Mouse (Mus musculus) left cerebral cortex, adult 8-10 months (tissue): ENCODE measurements around the gene Dus1l. TPM values are rescaled to one million over a fixed set of nuclear protein-coding genes. Genes with fewer than 3 reads are reported as not detected.
"Not testable (repeated sequence)": the region's sequence is repeated elsewhere in the genome, so short reads cannot be mapped to it uniquely, and the experiment has no call there.

Experiments
- DNase-seq, 2 experiments: peaks; one replicate each; pipeline ENCODE4 v3.0.0; 2022; ENCODE audit warnings: low spot score in 2 of 2
- total RNA-seq, 4 experiments: library from RNA; stranded (reverse); gene quantifications; 2 replicates each; pipeline ENCODE4 v1.2.4; 2022

Gene Dus1l
- total RNA-seq, result 10 to 100 TPM; 41.4 to 47.9 (median 46.1) TPM

GRCm38 (mm10) chr11:120795756-120796613 lies at the start of gene Dus1l:
TSS of gene Dus1l (minus strand) at chr11:120796403.
- peak; percentile 89 to 99 for DNase-seq

DNA sequence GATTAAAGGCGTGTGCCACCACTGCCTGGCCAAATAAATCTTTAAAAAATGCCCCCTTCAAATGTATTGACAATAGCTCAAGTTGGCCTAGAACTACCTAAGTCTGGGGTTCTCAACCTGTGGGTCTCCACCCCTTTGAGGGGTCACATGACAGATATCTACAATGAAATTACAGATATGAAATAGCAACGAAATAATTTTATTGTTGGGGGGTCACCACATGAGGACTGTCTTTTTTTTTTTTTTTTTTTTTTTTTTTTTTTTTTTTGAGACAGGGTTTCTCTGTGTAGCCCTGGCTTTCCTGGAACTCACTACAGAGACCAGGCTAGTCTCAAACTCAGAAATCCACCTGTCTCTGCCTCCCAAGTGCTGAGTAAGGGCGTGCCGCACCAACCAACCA lies 48.1 kb upstream of the Dus1l start:
- no peak for DNase-seq

GRCm38 (mm10) chr11:120833555-120834280 lies 37.5 kb upstream of the Dus1l start:
- DNase-seq, result no peak

DNA sequence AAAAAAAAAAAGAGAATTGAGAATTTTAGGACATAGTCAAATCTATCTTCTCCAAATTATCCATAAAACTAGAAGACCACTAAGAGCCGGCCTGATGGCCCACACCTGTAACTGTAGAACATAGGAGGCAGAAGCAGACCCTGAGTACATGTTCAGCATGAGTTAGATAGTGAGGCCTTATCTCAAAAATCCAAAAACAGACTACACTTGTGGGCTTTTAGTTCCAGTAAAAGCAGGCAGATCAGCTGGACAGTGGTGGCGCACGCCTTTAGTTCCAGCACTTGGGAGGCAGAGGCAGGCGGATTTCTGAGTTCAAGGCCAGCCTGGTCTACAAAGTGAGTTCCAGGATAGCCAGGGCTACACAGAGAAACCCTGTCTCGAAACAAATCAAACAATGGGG lies 36.8 kb upstream of the Dus1l start:
- DNase-seq, result not testable (repeated sequence)

DNA sequence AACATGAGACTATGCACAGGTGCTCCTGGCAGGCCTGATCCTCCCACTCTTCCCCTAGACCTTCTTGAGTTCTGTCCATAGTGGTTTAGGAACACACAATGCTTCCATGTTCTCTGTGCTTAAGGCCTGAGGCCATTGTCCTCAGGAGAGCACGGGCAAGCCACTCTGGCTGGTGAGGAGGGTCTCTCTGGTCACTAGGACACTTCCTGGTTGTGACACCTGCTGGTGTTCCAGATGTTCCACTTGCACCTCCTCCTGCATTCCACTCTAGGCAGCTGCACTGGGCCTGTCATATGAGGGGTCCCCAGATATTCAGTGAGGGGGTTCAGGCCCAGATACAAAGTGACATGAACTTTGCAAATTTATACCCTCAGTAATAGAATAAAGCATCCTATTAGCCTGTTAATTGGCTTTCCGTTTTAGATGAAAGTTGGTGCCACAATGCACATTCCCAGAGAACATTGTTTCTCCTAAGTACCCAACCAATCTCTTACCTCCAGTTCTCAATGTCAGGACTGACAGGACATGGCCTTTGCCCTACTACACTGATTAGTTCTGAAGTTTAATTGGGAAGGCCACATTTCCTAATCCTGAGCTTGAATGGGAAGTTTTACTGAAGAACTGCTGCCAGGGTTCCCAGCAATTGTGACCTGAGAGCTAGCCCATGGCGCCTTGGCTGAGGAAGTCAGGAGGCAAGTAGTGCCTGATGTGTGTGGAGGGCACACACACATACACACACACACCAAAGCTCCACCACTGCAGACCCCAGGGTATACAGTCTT lies 35.6 kb upstream of the Dus1l start:
- no peak for DNase-seq

- no peak for DNase-seq
Observed at GRCm38 (mm10) chr11:120830686-120831085, 34.5 kb upstream of the Dus1l start.

- DNase-seq, result no peak
Observed at GRCm38 (mm10) chr11:120829757-120830532, 33.7 kb upstream of the Dus1l start.

DNA sequence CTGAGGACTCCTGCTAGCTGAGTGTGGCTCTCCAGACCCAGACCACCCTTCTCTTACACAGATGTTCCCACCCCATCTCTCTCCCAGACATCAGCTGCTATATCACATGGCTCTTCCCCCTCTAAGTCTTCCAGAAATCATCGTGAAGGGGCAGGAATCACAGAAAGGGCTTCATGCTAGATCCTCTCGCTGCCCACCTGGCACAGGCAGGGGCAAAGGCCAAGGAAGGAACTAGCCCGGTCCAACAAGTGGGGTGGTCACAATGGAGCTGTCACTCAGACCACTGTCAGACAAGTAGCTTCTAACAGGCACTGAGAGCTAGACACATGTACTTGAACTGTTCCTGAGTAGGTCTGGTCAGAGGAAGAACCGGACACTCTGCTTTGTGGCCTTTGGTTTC lies 32.2 kb upstream of the Dus1l start:
- DNase-seq, result no peak

- no peak for DNase-seq
Observed at GRCm38 (mm10) chr11:120826016-120826953, 30.1 kb upstream of the Dus1l start.

DNA sequence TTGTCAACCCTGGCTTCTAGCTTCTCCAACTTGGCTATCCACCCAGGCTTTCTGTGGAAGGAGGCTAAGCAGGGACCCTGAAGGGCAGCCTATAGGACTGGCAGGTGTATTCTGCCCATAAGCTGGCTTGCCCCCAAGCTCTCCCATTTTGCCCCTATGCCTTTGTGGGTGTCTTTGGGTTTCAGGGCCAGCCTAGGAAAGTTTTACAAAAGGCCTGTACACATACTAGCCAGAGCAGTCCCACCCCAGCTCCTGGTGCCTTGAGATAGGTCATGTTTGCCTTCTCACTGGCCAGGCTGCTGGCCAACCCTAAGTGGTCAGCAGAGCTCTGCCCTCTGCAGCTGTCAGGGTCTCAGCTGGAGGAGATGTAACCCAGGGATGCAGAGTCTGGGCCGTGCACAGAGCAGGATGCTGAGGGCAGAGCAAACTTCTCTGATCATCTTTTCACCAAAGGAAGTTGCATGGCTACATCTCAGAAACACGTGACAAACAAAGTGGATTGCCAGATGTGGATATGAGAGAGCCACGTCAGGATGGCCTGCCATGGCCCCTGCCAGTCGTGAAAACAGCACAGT lies 29.2 kb upstream of the Dus1l start:
- no peak for DNase-seq

DNA sequence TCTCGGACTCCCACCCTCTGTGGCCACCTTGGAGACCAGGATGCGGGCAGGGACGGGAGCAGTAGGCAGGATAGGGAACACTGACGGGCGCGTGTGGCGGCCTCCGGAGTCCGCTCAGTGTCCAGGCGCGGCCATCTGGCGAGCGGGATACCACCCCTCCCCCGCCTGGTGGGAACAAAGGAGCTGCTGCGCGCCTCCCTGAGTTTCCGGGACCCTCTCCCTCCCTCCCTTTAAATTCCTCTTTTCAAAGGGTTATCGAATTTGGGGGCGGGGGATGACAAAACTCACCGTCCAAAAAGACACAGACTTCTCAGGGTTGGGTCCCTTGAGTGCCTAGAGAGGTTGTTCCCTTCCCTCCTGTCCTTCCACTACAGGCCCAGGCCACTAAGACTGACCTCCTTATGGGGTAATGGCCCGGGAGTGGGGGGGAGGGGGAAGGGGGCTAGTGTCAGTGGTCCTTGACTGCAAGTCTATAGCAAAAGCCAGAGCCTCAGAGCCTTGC lies 28.6 kb upstream of the Dus1l start:
- DNase-seq, result no peak

DNA sequence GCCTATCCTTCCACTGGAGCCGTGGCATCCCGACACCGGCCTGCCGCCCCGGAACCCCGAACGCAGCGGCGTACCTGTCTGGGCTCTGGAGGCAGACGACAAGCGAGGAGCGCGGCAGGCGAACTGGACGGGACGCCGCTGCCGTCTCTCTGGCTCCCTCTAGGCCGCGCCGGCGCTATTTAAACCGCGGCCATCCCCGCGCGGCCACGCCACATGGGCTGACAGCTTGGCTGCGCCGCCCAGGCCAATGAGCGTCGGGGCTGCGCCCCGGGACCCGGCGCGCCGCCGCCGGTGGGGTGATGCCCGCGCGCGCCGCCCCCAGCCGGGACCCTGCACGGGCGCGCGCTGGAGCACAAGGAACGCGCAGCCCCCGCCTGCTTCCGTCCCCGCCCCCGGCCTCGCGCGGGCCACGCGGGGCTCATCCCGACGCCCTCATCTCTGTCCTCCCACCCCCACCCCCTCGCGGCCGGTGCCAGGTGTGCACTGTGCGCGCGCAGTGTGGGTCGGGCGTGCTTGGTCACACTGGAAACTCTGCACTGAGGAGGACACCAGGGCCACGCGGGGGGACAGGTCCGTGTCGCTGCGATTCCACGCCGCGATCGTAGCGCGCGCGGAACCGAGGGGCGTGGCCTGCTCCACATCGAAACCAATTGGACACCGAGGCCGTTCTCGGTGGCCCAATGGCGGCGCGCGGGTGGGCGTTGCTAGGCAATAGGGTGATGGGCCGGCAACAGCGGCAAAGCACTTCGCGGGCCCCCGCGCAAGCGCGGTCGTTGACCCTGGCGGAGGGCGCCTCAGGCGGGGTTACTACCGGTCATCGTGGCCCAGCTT lies 28.0 kb upstream of the Dus1l start, which contains the start of gene Fasn:
TSS of gene Fasn (minus strand) at position 592 of the 831 bp plus-strand sequence.
- peak; percentile 96 to 98 for DNase-seq

DNA sequence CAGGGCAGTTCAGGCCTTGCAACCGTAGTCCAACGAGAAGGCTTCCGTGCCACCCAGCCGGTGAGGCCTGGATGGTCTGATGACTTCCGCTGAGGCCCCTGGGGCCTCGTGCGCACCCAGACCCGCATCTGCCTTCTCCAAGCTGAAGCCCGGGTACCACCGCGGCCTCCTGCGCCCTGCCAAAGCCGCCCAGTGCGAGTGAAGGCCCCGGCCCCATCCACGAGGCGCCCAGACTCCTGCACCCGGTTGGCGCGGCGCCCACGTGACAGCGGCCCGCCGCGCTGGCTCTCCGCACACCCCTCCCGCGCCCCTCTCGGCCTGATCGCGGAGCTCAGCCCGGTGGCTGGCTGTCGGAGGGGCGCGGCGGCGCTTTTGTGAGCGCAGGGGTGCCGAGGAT lies 27.3 kb upstream of the Dus1l start:
- DNase-seq, result peak in 1 of 2 experiments; percentile 59

DNA sequence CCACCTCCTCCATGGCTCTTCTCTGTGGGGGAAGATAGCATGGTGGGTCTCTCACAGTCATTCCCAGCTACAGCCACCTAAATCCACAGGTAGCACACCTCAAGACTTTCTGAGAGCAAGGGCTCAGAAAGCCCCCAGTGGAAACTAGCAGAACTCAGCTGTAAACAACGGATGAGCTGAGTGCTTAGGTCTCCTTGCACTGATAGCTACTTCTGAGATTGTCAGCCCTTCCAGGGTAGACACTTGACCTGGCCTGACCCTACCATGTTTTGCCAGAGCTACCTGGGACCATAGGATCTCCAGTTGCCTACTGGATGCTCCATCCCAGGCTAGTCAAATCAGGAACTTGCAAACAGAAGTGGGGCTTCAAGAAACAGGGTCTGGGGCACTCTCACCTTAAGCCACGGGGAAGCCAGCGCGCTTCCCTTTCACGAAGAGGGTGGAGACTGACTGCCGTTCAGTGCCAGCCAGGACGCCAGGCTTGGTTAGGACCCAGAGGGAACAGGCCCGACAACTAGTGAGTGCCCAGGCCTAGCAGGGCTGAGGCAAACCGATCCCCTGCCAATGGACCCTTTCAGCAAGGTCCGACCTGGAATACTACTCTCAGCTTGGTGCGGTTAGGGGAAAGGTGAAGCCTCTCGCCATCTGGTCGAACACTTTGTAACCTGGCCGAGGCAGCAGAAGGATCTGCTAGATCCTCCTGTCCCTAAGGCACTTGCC lies 26.8 kb upstream of the Dus1l start:
- DNase-seq, result no peak

DNA sequence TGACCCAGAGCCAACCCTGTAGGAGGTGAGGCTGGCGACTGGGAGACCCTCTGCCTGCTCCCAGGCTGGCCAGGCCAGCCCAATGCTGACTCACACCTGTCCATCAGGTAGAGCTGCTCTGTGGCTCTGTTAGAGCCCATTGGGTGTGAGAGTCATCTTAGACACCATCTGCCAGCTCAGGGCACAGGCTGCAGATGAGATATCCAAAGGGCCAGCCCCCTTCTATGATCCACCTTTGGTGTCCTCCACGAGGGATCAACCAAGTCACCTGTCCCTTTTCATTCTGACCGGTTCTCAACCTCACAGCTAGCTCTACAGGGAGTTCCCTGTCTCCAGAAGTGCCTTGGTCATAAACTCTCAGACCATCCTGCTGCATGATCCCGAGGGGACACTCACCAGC lies 26.1 kb upstream of the Dus1l start:
- DNase-seq, result no peak

- no peak for DNase-seq
Observed at GRCm38 (mm10) chr11:120821076-120821922, 25.1 kb upstream of the Dus1l start.

GRCm38 (mm10) chr11:120820546-120820945 lies 24.3 kb upstream of the Dus1l start:
- no peak for DNase-seq
